Mouse (Mus musculus): Measurements from ENCODE around the gene Tns4. TPM values are rescaled to one million over a fixed set of nuclear protein-coding genes. Genes with fewer than 3 reads are reported as not detected.

Gene Tns4
- total and polyA plus RNA-seq, 3 experiments = 0.03 TPM; not detected in 2

DNA sequence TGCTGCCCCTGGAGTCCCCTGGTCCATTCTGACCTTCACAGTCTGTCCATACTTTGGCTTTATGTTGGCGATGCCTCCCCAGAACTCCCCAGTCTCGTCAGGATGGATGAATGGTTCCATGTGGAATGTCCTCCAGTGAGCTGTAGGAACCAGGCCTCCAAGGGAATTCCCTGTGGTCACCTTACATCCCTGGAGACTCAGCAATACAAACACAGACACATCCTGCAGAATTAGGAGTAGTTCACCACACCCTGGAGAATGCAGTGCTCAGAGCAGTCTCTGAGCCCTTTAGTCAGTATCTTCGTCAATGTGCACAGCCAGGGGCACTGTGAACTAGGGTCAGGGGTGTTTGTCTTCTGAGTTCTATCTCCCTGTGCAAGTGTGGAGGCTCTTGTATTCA, 19.2 kb upstream of the Tns4 start:
- Histone ChIP-seq H3K9me3 (replicated peaks; ENCODE audit: insufficient read depth, low read length) (no peaks in the 10 kb centered on the region), H3K9ac (ENCODE audit: control insufficient read depth, low read depth, low read length, poor library complexity, severe bottlenecking) (no peak overlapping the region), H3K27me3 (ENCODE audit: control insufficient read depth in 1 of 2, insufficient read depth in 2 of 2, low read length in 2 of 2) (no peaks in the 10 kb centered on the region), H3K4me3 (ENCODE audit: control insufficient read depth in 1 of 2, insufficient read depth in 1 of 2, low read depth in 2 of 2, low read length in 2 of 2) (no peak overlapping the region), H3K79me2 (ENCODE audit: control insufficient read depth, insufficient read depth, low read length, poor library complexity) (no peaks in the 10 kb centered on the region), H3K27ac (ENCODE audit: control insufficient read depth, low read depth, low read length) (no peak overlapping the region), H3K4me1 (ENCODE audit: control insufficient read depth in 1 of 2, insufficient read depth in 2 of 2, low read length in 2 of 2) (peaks cover 24 to 41% of the 10 kb centered on the region in 2 experiments), H3K36me3 (ENCODE audit: control insufficient read depth in 1 of 2, insufficient read depth in 2 of 2, low read length in 2 of 2) (peaks cover 0 to 36% of the 10 kb centered on the region in 2 experiments; a peak in 2 of 4 replicates)
- TF ChIP-seq KAT2A (conservative IDR thresholded peaks at IDR 0.05; ENCODE audit: low read depth, low read length) = no peak
- no peak for TF ChIP-seq ZMIZ1 (IDR thresholded peaks at IDR 0.05; ENCODE audit: low read depth, low read length)
- no peak for TF ChIP-seq RCOR1 (IDR thresholded peaks at IDR 0.05; ENCODE audit: low read depth, low read length)
- no peak for TF ChIP-seq MYC (IDR thresholded peaks at IDR 0.05; ENCODE audit: low read depth, low read length)
- no peak for TF ChIP-seq MXI1 (IDR thresholded peaks at IDR 0.05; ENCODE audit: low read depth, low read length)
- no peak for TF ChIP-seq GATA1 (IDR thresholded peaks at IDR 0.05; ENCODE audit: low read depth, low read length)
- no peak for TF ChIP-seq USF2 (IDR thresholded peaks at IDR 0.05; ENCODE audit: borderline replicate concordance in 1 of 2, insufficient read depth in 1 of 2, low read depth in 1 of 2, low read length in 2 of 2)
- no peak for TF ChIP-seq USF1 (IDR thresholded peaks at IDR 0.05; ENCODE audit: low read depth, low read length)
- TF ChIP-seq POLR2AphosphoS5 (IDR thresholded peaks at IDR 0.05; ENCODE audit: borderline replicate concordance, low read depth, low read length) = no peak
- TF ChIP-seq CHD1 (IDR thresholded peaks at IDR 0.05; ENCODE audit: low read depth, low read length) = no peak
- no peak for TF ChIP-seq CTCF (IDR thresholded peaks at IDR 0.05 in 2 of 3, conservative IDR thresholded peaks at IDR 0.05 in 1 of 3; ENCODE audit: control insufficient read depth in 1 of 3, insufficient read depth in 1 of 3, low read depth in 2 of 3, low read length in 3 of 3, poor library complexity in 1 of 3, severe bottlenecking in 1 of 3)
- TF ChIP-seq MEF2A (IDR thresholded peaks at IDR 0.05; ENCODE audit: extremely low read depth, insufficient replicate concordance, low read depth, low read length, poor library complexity, severe bottlenecking) = no peak
- no peak for TF ChIP-seq HCFC1 (IDR thresholded peaks at IDR 0.05; ENCODE audit: low read depth, low read length)
- TF ChIP-seq ZKSCAN1 (IDR thresholded peaks at IDR 0.05; ENCODE audit: low read depth, low read length) = no peak
- no peak for DNase-seq (ENCODE audit: low read depth, low spot score)

DNA sequence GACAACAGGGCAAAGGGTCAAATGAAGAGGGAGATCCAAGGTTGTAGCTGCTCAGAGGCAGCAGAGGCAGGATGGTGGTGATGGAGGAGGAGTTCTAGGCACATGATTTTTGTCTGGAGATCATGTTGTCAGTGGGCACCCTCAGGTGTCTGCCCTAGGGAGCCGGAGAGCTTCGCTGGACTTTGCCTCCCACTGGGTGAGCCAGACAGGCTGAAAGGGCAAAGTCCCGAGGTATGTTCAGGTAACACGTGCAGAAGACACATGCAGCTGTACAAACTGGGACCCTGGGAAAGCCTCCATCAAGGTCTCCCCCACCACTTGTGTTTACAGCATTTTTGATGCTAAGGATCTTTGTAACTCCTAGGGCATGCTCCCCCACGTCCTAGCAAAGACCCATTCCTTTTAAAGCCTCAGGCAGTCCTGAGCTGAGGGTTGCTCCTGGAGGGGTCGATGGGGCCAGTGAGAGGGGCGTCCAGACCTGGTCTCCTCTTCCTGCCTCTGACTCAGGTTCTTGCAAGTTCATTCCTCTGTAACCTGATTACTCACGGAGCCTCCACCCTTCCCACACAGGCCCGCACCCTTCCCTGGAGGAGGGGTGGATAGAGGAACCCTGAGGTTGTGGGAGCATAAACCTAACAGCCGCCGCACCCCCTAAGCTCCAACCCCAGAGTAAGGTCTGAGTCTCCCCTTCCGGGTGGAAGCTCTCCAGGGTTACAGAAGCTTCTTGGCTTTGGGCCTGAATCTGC, 17.0 kb upstream of the Tns4 start:
- Histone ChIP-seq H3K36me3 (ENCODE audit: control insufficient read depth in 1 of 2, insufficient read depth in 2 of 2, low read length in 2 of 2) (peaks cover 0 to 36% of the 10 kb centered on the region in 2 experiments; a peak in 2 of 4 replicates), H3K27me3 (ENCODE audit: control insufficient read depth in 1 of 2, insufficient read depth in 2 of 2, low read length in 2 of 2) (no peaks in the 10 kb centered on the region), H3K9me3 (replicated peaks; ENCODE audit: insufficient read depth, low read length) (no peaks in the 10 kb centered on the region), H3K4me3 (ENCODE audit: control insufficient read depth in 1 of 2, insufficient read depth in 1 of 2, low read depth in 2 of 2, low read length in 2 of 2) (0 out of 4 replicates have a peak overlapping the region, but pooled peaks have one; percentile 2 to 8), H3K79me2 (ENCODE audit: control insufficient read depth, insufficient read depth, low read length, poor library complexity) (no peaks in the 10 kb centered on the region), H3K4me1 (ENCODE audit: control insufficient read depth in 1 of 2, insufficient read depth in 2 of 2, low read length in 2 of 2) (peaks cover 24 to 42% of the 10 kb centered on the region in 2 experiments), H3K9ac (ENCODE audit: control insufficient read depth, low read depth, low read length, poor library complexity, severe bottlenecking) (peak overlapping the region; percentile 56), H3K27ac (ENCODE audit: control insufficient read depth, low read depth, low read length) (peak overlapping the region; percentile 81)
- peak; percentile 89 for DNase-seq (ENCODE audit: low read depth, low spot score)
- TF ChIP-seq HCFC1 (IDR thresholded peaks at IDR 0.05; ENCODE audit: low read depth, low read length) (peak; percentile 19; the same call in 1 of the 2 replicates), MXI1 (IDR thresholded peaks at IDR 0.05; ENCODE audit: low read depth, low read length) (no peak; the same call in 1 of the 2 replicates), USF1 (IDR thresholded peaks at IDR 0.05; ENCODE audit: low read depth, low read length) (no peak), ELF1 (IDR thresholded peaks at IDR 0.05; ENCODE audit: low read depth, low read length) (peak; percentile 51; the same call in 1 of the 2 replicates), USF2 (IDR thresholded peaks at IDR 0.05; ENCODE audit: borderline replicate concordance in 1 of 2, insufficient read depth in 1 of 2, low read depth in 1 of 2, low read length in 2 of 2) (no peak), ZNF384 (IDR thresholded peaks at IDR 0.05; ENCODE audit: low read depth, low read length) (no peak), CHD2 (IDR thresholded peaks at IDR 0.05; ENCODE audit: low read length) (no peak), E2F4 (IDR thresholded peaks at IDR 0.05; ENCODE audit: borderline replicate concordance, low read depth, low read length) (no peak; the same call in 1 of the 2 replicates), GATA1 (IDR thresholded peaks at IDR 0.05; ENCODE audit: low read depth, low read length) (no peak), MAZ (IDR thresholded peaks at IDR 0.05; ENCODE audit: low read depth, low read length) (peak; percentile 74), NRF1 (IDR thresholded peaks at IDR 0.05; ENCODE audit: insufficient read depth, low read depth, low read length, poor library complexity, severe bottlenecking) (no peak), POLR2AphosphoS5 (IDR thresholded peaks at IDR 0.05; ENCODE audit: borderline replicate concordance, low read depth, low read length) (no peak), ZKSCAN1 (IDR thresholded peaks at IDR 0.05; ENCODE audit: low read depth, low read length) (no peak), NELFE (IDR thresholded peaks at IDR 0.05; ENCODE audit: low read depth, low read length) (peak; percentile 43), SMC3 (IDR thresholded peaks at IDR 0.05; ENCODE audit: low read depth, low read length) (no peak), TCF12 (IDR thresholded peaks at IDR 0.05; ENCODE audit: low read depth, low read length) (no peak), MYB (IDR thresholded peaks at IDR 0.05; ENCODE audit: low read depth, low read length) (peak; percentile 38; the same call in 1 of the 2 replicates), ZC3H11A (IDR thresholded peaks at IDR 0.05; ENCODE audit: low read depth, low read length) (no peak), RCOR1 (IDR thresholded peaks at IDR 0.05; ENCODE audit: low read depth, low read length) (peak; percentile 9; the same call in 1 of the 2 replicates), UBTF (IDR thresholded peaks at IDR 0.05; ENCODE audit: borderline replicate concordance, insufficient read depth, low read depth, low read length) (no peak), TAL1 (IDR thresholded peaks at IDR 0.05; ENCODE audit: low read length) (no peak)
